Mouse (Mus musculus) megakaryocyte, embryonic 14.5 days (primary cell): ENCODE measurements around the gene Gm36028. TPM values are rescaled to one million over a fixed set of nuclear protein-coding genes. Genes with fewer than 3 reads are reported as not detected.

Source experiments
- H3K27me3 ChIP-seq: replicated peaks from 2 replicates; pipeline ENCODE3; 2012; ENCODE audit warnings: inconsistent platforms
- H3K36me3 ChIP-seq: replicated peaks from 2 replicates; pipeline ENCODE3; 2012; ENCODE audit warnings: low read length, inconsistent platforms, mixed read lengths
- H3K4me1 ChIP-seq: 2 replicates; pipeline ENCODE4 v1.6.1; 2012; ENCODE audit warnings: inconsistent platforms
- H3K4me3 ChIP-seq: replicated peaks from 2 replicates; pipeline ENCODE3; 2012; ENCODE audit warnings: moderate library complexity, mild to moderate bottlenecking, inconsistent platforms
- H3K9me3 ChIP-seq: 2 replicates; pipeline ENCODE4 v1.6.1; 2012; ENCODE audit warnings: inconsistent platforms
- FLI1 ChIP-seq: IDR thresholded peaks from 2 replicates; pipeline ENCODE4 v1.6.1; 2012; ENCODE audit warnings: low read length, inconsistent platforms, mixed read lengths
- GATA1 ChIP-seq: IDR thresholded peaks from 3 replicates; pipeline ENCODE4 v1.6.1; 2012; ENCODE audit warnings: mixed read lengths, low read length, inconsistent platforms, borderline replicate concordance
- polyA plus RNA-seq: library from polyadenylated mRNA; stranded (reverse); fragments of >175 nt; gene quantifications from 2 replicates; pipeline ENCODE4 v1.2.3, GENCODE M21; 2012; ENCODE audit warnings: low replicate concordance; ENCODE audit not compliant: insufficient read depth

Gm36028 gene
- polyA plus RNA-seq, 1 experiment = not detected

DNA sequence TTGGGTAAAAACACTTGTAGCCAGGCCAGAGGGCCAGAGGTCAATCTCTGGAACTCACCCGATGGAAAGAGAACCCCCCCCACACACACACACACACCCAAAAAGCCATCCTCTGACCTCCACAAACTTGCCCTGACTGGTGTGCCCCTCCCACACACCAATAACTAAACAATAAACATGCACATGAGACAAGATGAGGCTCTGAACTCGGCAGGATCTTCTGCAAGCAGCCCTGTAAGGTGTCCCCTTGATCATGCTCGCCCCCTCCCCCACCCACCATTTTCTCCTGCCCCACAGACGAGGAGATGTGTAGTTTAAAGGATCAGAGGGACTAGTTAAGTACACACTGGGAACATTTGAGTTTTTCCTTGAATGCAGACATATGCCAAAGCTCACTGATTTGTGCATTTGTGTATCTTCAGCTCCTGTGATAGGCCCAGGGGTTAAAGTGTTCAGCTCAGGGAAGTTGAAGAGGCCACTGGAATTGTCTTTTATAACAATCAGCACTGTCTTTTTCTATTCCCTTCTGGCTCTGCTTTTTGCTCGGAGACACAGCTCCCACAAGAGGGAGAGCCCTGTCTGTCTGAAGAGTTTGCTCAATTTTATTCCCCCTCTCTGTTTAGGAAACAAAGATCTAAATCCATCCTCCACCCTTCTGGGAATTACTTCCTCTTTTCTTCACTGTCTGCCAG is 47.1 kb downstream of the Gm36028 start:
- H3K27me3 ChIP-seq = no peaks in the 10 kb centered on the region
- H3K36me3 ChIP-seq = no peaks in the 10 kb centered on the region
- H3K4me3 ChIP-seq = no peak overlapping the region
- peaks cover 34% of the 10 kb centered on the region for H3K4me1 ChIP-seq
- TF ChIP-seq GATA1 (no peak), FLI1 (no peak)
- H3K9me3 ChIP-seq = peaks cover 8% of the 10 kb centered on the region; the same call in 1 of the 2 replicates

DNA sequence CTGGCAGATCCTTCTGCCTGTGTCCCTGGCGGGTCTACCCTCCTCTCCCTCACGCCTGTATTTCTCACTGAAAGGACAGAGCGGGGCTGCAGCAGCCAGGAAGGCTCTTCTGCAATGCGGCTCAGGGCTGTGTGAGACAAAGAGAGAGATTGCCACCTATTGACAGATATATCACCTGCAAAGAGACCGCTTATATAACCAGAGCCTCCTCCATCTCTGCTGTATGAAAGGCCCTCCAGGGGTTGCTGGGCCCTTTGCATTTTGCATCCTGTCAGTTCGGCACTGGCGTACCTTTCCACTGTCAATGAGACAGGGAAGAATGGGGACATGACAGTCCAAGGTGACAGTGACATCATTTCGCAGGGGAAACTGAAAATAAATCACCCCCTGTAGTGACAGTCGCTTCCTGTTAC is 48.5 kb downstream of the Gm36028 start:
- no peaks in the 10 kb centered on the region for H3K27me3 ChIP-seq
- H3K9me3 ChIP-seq = peaks cover 4% of the 10 kb centered on the region; the same call in 1 of the 2 replicates
- no peak overlapping the region for H3K4me3 ChIP-seq
- H3K36me3 ChIP-seq = no peaks in the 10 kb centered on the region
- TF ChIP-seq FLI1 (no peak), GATA1 (no peak)
- peaks cover 34% of the 10 kb centered on the region for H3K4me1 ChIP-seq

- H3K27me3 ChIP-seq = no peaks in the 10 kb centered on the region
- TF ChIP-seq GATA1 = no peak
- no peak for TF ChIP-seq FLI1
- H3K36me3 ChIP-seq = no peaks in the 10 kb centered on the region
- H3K4me1 ChIP-seq = peaks cover 34% of the 10 kb centered on the region
- H3K4me3 ChIP-seq = no peak overlapping the region
- H3K9me3 ChIP-seq = peaks cover 7% of the 10 kb centered on the region
Observed at GRCm38 (mm10) chr16:37811874-37812273, 49.1 kb downstream of the Gm36028 start.

GRCm38 (mm10) chr16:37809623-37809992 is 51.3 kb downstream of the Gm36028 start:
- Histone ChIP-seq H3K9me3 (peaks cover 23% of the 10 kb centered on the region), H3K36me3 (no peaks in the 10 kb centered on the region), H3K4me1 (peaks cover 25% of the 10 kb centered on the region), H3K27me3 (no peaks in the 10 kb centered on the region), H3K4me3 (no peak overlapping the region)
- no peak for TF ChIP-seq FLI1
- no peak for TF ChIP-seq GATA1

GRCm38 (mm10) chr16:37808866-37809622 is 51.9 kb downstream of the Gm36028 start:
- H3K4me3 ChIP-seq = no peak overlapping the region
- no peak for TF ChIP-seq FLI1
- no peak for TF ChIP-seq GATA1
- peaks cover 27% of the 10 kb centered on the region for H3K9me3 ChIP-seq
- H3K36me3 ChIP-seq = no peaks in the 10 kb centered on the region
- peaks cover 19% of the 10 kb centered on the region for H3K4me1 ChIP-seq
- H3K27me3 ChIP-seq = no peaks in the 10 kb centered on the region

DNA sequence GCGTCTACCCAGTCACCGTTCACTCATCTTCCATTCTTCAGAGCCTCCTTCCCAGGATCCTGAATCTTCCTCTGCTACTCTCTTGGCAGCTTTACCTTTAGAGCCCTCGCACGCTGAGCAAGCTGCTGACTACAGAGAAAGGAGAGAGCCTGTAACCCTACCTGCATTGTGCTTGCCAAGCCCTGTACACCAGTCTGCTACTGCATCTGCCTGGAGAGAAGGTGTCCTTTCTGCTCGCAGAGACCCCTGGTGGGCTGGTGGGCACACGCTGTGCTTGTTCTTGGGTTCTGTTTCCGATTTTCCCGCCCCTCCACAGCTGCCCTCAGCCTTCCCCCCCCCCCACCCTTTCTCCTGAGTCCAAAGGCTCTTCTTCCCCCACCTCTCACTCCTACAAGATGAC is 53.7 kb downstream of the Gm36028 start:
- Histone ChIP-seq H3K4me1 (peaks cover 19% of the 10 kb centered on the region), H3K9me3 (peaks cover 35% of the 10 kb centered on the region), H3K27me3 (no peaks in the 10 kb centered on the region), H3K36me3 (no peaks in the 10 kb centered on the region), H3K4me3 (no peak overlapping the region)
- TF ChIP-seq FLI1 = no peak

DNA sequence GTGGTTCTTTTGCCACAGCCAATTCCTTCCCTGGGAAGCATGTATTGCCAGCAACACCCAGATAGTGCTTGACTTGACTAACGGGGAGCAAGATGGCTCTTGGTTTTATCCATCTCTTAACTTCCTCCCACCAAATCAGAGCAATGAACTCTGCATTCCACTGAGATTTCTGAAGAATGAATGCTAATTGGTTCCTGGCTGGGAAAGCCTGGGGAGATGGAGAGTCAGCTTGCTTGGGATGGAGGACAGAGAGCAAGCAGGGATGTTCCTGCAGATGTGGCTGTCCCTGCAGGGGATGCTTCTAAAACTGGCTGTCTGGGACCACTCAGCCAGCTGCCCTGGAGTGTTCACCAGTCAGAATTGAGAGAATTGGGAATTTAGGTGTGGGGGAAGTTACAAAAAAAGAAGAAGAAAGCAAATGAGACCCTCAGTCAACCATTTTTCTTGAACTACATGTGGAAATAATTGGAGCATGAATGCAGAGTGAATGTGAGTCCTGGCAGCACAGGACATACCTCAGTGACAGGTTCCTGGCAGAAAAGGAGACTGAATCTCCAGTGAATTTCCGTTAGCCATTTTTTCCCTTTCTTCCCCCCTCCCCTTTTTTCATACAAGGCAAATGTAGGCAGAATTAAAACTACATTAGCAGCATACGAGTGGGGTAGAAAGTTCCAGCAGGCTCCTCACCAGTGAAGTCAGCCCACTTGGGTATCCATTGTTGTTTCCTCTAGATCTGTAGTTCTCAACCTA is 55.0 kb downstream of the Gm36028 start:
- TF ChIP-seq FLI1 (no peak), GATA1 (no peak)
- Histone ChIP-seq H3K4me1 (peaks cover 22% of the 10 kb centered on the region), H3K4me3 (no peak overlapping the region), H3K9me3 (peaks cover 35% of the 10 kb centered on the region), H3K27me3 (no peaks in the 10 kb centered on the region), H3K36me3 (no peaks in the 10 kb centered on the region)

DNA sequence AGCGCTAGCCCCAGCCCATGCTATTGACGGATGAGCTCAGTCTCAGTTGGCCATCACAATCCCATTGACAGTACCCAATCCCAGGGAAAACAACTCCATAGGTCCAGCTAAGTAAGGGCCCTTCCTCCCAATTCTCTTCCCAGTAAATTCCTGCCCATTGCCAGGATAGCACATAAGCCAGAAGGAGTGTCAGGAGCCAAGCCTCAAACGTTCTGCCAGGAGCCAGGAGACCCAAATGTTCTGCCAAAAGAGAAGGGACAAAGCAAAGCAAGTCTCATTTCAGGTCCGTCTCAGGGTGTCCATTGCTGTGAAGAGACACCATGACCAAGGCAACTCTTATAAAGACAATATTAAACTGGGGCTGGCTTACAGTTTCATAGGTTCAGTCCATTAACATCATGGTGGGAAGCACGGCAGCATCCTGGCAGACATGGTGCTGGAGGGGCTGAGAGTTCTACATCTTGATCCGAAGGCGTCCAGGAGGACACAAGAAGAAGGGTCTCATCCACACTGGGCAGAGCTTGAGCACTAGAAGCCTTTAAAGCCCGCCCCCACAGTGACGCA is 57.5 kb downstream of the Gm36028 start:
- H3K36me3 ChIP-seq = no peaks in the 10 kb centered on the region
- H3K4me1 ChIP-seq = peaks cover 15% of the 10 kb centered on the region
- H3K9me3 ChIP-seq = peaks cover 37% of the 10 kb centered on the region
- no peak overlapping the region for H3K4me3 ChIP-seq
- no peaks in the 10 kb centered on the region for H3K27me3 ChIP-seq
- TF ChIP-seq GATA1 (no peak), FLI1 (no peak)

GRCm38 (mm10) chr16:37802686-37803295 is 58.2 kb downstream of the Gm36028 start:
- H3K9me3 ChIP-seq = peaks cover 37% of the 10 kb centered on the region
- H3K4me1 ChIP-seq = peaks cover 15% of the 10 kb centered on the region
- TF ChIP-seq GATA1 = no peak
- TF ChIP-seq FLI1 = no peak

More at GRCm38 (mm10) chr16:37802686-37803295, 58.2 kb downstream of the Gm36028 start:
- no peaks in the 10 kb centered on the region for H3K36me3 ChIP-seq
- H3K4me3 ChIP-seq = no peak overlapping the region
- no peaks in the 10 kb centered on the region for H3K27me3 ChIP-seq
